Mouse (Mus musculus) heart, postnatal 36 days (tissue): Measurements from ENCODE around the gene Gm49403. TPM values are rescaled to one million over a fixed set of nuclear protein-coding genes. Genes with fewer than 3 reads are reported as not detected.
"Not testable (repeated sequence)": the region's sequence is repeated elsewhere in the genome, so short reads cannot be mapped to it uniquely, and the experiment has no call there.

ENCODE experiments used
- DNase-seq, 2 experiments: peaks; one replicate each; pipeline ENCODE4 v3.0.0; 2021 to 2022
- intact Hi-C: fragments of 180-260 bp; cut with DNase I; formaldehyde crosslinking; loops from one replicate; pipeline ENCODE4 v1.15.1; 2025
- total RNA-seq, 2 experiments: library from RNA; stranded (reverse); gene quantifications; 2 replicates each; pipeline ENCODE4 v1.2.3; 2021

Gm49403 gene
- total RNA-seq = not detected

GRCm38 (mm10) chr19:8883616-8884015, at the start of gene Gm49403, which contains the start of gene Lbhd1:
Gm49403 (plus strand) TSS chr19:8883930.
Lbhd1 (plus strand) TSS chr19:8883732.
- no peak for DNase-seq
- intact Hi-C loops = no loop called here

- not testable (repeated sequence) for DNase-seq
- intact Hi-C loops = loop anchor here (2.0 kb wide), 1 partner anchor 16 kb away; the partner anchor contains the start of gene Hnrnpul2
Measured at GRCm38 (mm10) chr19:8836327-8836726, 47.4 kb upstream of the Gm49403 start.

- intact Hi-C loops = loop anchor here (2.0 kb wide), 1 partner anchor 17 kb away; the partner anchor contains the start of gene Hnrnpul2
- DNase-seq = peak; percentile 81 to 89
Measured at GRCm38 (mm10) chr19:8837251-8837791, 46.4 kb upstream of the Gm49403 start, which contains the start of gene Bscl2. Bscl2 (plus strand) TSS chr19:8837467.

- DNase-seq = peak; percentile 36 to 37
Measured at GRCm38 (mm10) chr19:8838041-8838730, 45.5 kb upstream of the Gm49403 start.

GRCm38 (mm10) chr19:8839103-8839907, 44.4 kb upstream of the Gm49403 start, which contains the start of gene Gng3:
Gng3 (minus strand) TSS chr19:8839194.
- no peak for DNase-seq
- intact Hi-C loops = no loop called here

More at GRCm38 (mm10) chr19:8838041-8838730, 45.5 kb upstream of the Gm49403 start:
- intact Hi-C loops = no loop called here

- intact Hi-C loops = no loop called here
- peak; percentile 73 to 74 for DNase-seq
Measured at GRCm38 (mm10) chr19:8839908-8840791, 43.6 kb upstream of the Gm49403 start.

GRCm38 (mm10) chr19:8841012-8841411, 42.7 kb upstream of the Gm49403 start:
- intact Hi-C loops = no loop called here
- DNase-seq = no peak

GRCm38 (mm10) chr19:8842961-8843360, 40.8 kb upstream of the Gm49403 start:
- no peak for DNase-seq
- intact Hi-C loops = no loop called here

GRCm38 (mm10) chr19:8844371-8845129, 39.2 kb upstream of the Gm49403 start:
- peak; percentile 76 to 83 for DNase-seq

GRCm38 (mm10) chr19:8848356-8848755, 35.4 kb upstream of the Gm49403 start:
- no peak for DNase-seq
- intact Hi-C loops = no loop called here

More at GRCm38 (mm10) chr19:8844371-8845129, 39.2 kb upstream of the Gm49403 start:
- intact Hi-C loops = loop anchor here (1.0 kb wide), 1 partner anchor 266 kb away; no protein-coding TSS in a partner anchor

- intact Hi-C loops = no loop called here
- no peak for DNase-seq
Measured at GRCm38 (mm10) chr19:8850402-8850901, 33.3 kb upstream of the Gm49403 start, which contains the start of gene Lrrn4cl. Lrrn4cl (plus strand) TSS chr19:8850768.

GRCm38 (mm10) chr19:8851639-8852038, 32.1 kb upstream of the Gm49403 start:
- intact Hi-C loops = no loop called here
- no peak for DNase-seq

GRCm38 (mm10) chr19:8852236-8852928, 31.3 kb upstream of the Gm49403 start:
- intact Hi-C loops = no loop called here
- peak in 1 of 2 experiments; percentile 39 for DNase-seq

GRCm38 (mm10) chr19:8853117-8853516, 30.6 kb upstream of the Gm49403 start:
- intact Hi-C loops = no loop called here
- no peak for DNase-seq

GRCm38 (mm10) chr19:8857689-8858088, 26.0 kb upstream of the Gm49403 start:
- peak in 1 of 2 experiments; percentile 49 for DNase-seq
- intact Hi-C loops = loop anchor here (2.0 kb wide), 1 partner anchor 253 kb away; no protein-coding TSS in a partner anchor

- DNase-seq = no peak
- intact Hi-C loops = loop anchor here (2.0 kb wide), 1 partner anchor 252 kb away; no protein-coding TSS in a partner anchor
Measured at GRCm38 (mm10) chr19:8859018-8859417, 24.7 kb upstream of the Gm49403 start.

- DNase-seq = no peak
- intact Hi-C loops = no loop called here
Measured at GRCm38 (mm10) chr19:8864265-8864664, 19.5 kb upstream of the Gm49403 start.

- DNase-seq, intact Hi-C loops: not testable (repeated sequence)
Measured at GRCm38 (mm10) chr19:8870381-8870780, 13.3 kb upstream of the Gm49403 start.
